Mouse (Mus musculus) erythroid progenitor cell, adult 5-6 weeks (primary cell): Measurements from ENCODE around the gene Klk4. TPM values are rescaled to one million over a fixed set of nuclear protein-coding genes. Genes with fewer than 3 reads are reported as not detected.

ENCODE experiments used
- ATAC-seq: replicated peaks from 2 replicates; pipeline ENCODE4 v1.8.0; 2016; ENCODE audit warnings: moderate number of reproducible peaks, mild to moderate bottlenecking, moderate TSS enrichment, inconsistent platforms; ENCODE audit not compliant: poor library complexity, low FRiP score, severe bottlenecking
- total RNA-seq, 2 experiments: library from RNA; stranded (forward) in 1 of 2; stranded (reverse) in 1 of 2; fragments of 150-400 nt in 1 of 2; fragments of 186-747, 209-891 nt in 1 of 2; gene quantifications; 2 replicates each; pipeline versions ENCODE4 v1.2.3 to v1.2.4; 2015 to 2017; ENCODE audit warnings: low replicate concordance in 2 of 2

Klk4 gene
- total RNA-seq, 2 experiments from 2014 or later = not detected

- no peak for ATAC-seq
Measured at GRCm38 (mm10) chr7:43918871-43919270, 37.9 kb downstream of the Klk4 start.

GRCm38 (mm10) chr7:43919559-43920451 lies 38.8 kb downstream of the Klk4 start:
- 0 out of 2 replicates have a peak, but pooled peaks have one; percentile 62 for ATAC-seq

- ATAC-seq = no peak
Measured at GRCm38 (mm10) chr7:43920582-43920981, 39.6 kb downstream of the Klk4 start.

GRCm38 (mm10) chr7:43921087-43921486 lies 40.1 kb downstream of the Klk4 start:
- no peak for ATAC-seq

- ATAC-seq = no peak
Measured at GRCm38 (mm10) chr7:43921941-43922340, 41.0 kb downstream of the Klk4 start.

- no peak for ATAC-seq
Measured at GRCm38 (mm10) chr7:43925985-43926384, 45.0 kb downstream of the Klk4 start.

- no peak for ATAC-seq
Measured at GRCm38 (mm10) chr7:43928521-43928920, 47.6 kb downstream of the Klk4 start.

GRCm38 (mm10) chr7:43932337-43932736 lies 51.4 kb downstream of the Klk4 start:
- ATAC-seq = no peak

GRCm38 (mm10) chr7:43933440-43933839 lies 52.5 kb downstream of the Klk4 start, which contains the start of gene Klk15:
Gene Klk15, plus strand, starts transcription at chr7:43933740.
- no peak for ATAC-seq

- no peak for ATAC-seq
Measured at GRCm38 (mm10) chr7:43934747-43935146, 53.8 kb downstream of the Klk4 start.

Other genes starting within 250 kb of the Klk4 start
- gene Ceacam18, start 246.5 kb upstream of the Klk4 start, total RNA-seq (2015; ENCODE audit: low replicate concordance) = not detected in 2 replicates
- not detected in 2 replicates for gene Ceacam18, start 246.5 kb upstream of the Klk4 start, total RNA-seq (2017; ENCODE audit: low replicate concordance)
- 5.8 and 7.1 TPM in 2 replicates for gene Siglece, start 221.0 kb upstream of the Klk4 start, total RNA-seq (2015; ENCODE audit: low replicate concordance)
- gene Siglece, start 221.0 kb upstream of the Klk4 start, total RNA-seq (2017; ENCODE audit: low replicate concordance) = 3.9 and 8.8 TPM in 2 replicates
- 2.1 and 3.2 TPM in 2 replicates for gene Ctu1, start 209.1 kb upstream of the Klk4 start, total RNA-seq (2015; ENCODE audit: low replicate concordance)
- 0.51 TPM in 1 of 2 replicates, not detected in the other for gene Ctu1, start 209.1 kb upstream of the Klk4 start, total RNA-seq (2017; ENCODE audit: low replicate concordance)
- not detected in 2 replicates for gene Klk14, start 190.7 kb upstream of the Klk4 start, total RNA-seq (2015; ENCODE audit: low replicate concordance)
- gene Klk14, start 190.7 kb upstream of the Klk4 start, total RNA-seq (2017; ENCODE audit: low replicate concordance) = not detected in 2 replicates
- gene Klk13, start 168.6 kb upstream of the Klk4 start, total RNA-seq (2015; ENCODE audit: low replicate concordance) = not detected in 2 replicates
- not detected in 2 replicates for gene Klk13, start 168.6 kb upstream of the Klk4 start, total RNA-seq (2017; ENCODE audit: low replicate concordance)
- not detected in 2 replicates for gene Klk12, start 112.3 kb upstream of the Klk4 start, total RNA-seq (2015; ENCODE audit: low replicate concordance)
- gene Klk12, start 112.3 kb upstream of the Klk4 start, total RNA-seq (2017; ENCODE audit: low replicate concordance) = not detected in 2 replicates
- gene Klk11, start 106.6 kb upstream of the Klk4 start, total RNA-seq (2015; ENCODE audit: low replicate concordance) = not detected in 2 replicates
- not detected in 2 replicates for gene Klk11, start 106.6 kb upstream of the Klk4 start, total RNA-seq (2017; ENCODE audit: low replicate concordance)
- not detected in 2 replicates for gene Klk10, start 100.1 kb upstream of the Klk4 start, total RNA-seq (2015; ENCODE audit: low replicate concordance)
- not detected in 2 replicates for gene Klk10, start 100.1 kb upstream of the Klk4 start, total RNA-seq (2017; ENCODE audit: low replicate concordance)
- gene Klk9, start 89.3 kb upstream of the Klk4 start, total RNA-seq (2015; ENCODE audit: low replicate concordance) = not detected in 2 replicates
- not detected in 2 replicates for gene Klk9, start 89.3 kb upstream of the Klk4 start, total RNA-seq (2017; ENCODE audit: low replicate concordance)
- gene Klk8, start 83.6 kb upstream of the Klk4 start, total RNA-seq (2015; ENCODE audit: low replicate concordance) = not detected in 2 replicates
- gene Klk8, start 83.6 kb upstream of the Klk4 start, total RNA-seq (2017; ENCODE audit: low replicate concordance) = not detected in 2 replicates
- gene Klk7, start 69.9 kb upstream of the Klk4 start, total RNA-seq (2015; ENCODE audit: low replicate concordance) = not detected in 2 replicates
- not detected in 2 replicates for gene Klk7, start 69.9 kb upstream of the Klk4 start, total RNA-seq (2017; ENCODE audit: low replicate concordance)
- gene Klk6, start 56.7 kb upstream of the Klk4 start, total RNA-seq (2015; ENCODE audit: low replicate concordance) = not detected in 2 replicates
- not detected in 2 replicates for gene Klk6, start 56.7 kb upstream of the Klk4 start, total RNA-seq (2017; ENCODE audit: low replicate concordance)
- gene Klk5, start 39.2 kb upstream of the Klk4 start, total RNA-seq (2015; ENCODE audit: low replicate concordance) = not detected in 2 replicates
- gene Klk5, start 39.2 kb upstream of the Klk4 start, total RNA-seq (2017; ENCODE audit: low replicate concordance) = not detected in 2 replicates
- not detected in 2 replicates for gene Klk15, start 52.6 kb downstream of the Klk4 start, total RNA-seq (2015; ENCODE audit: low replicate concordance)
- not detected in 2 replicates for gene Klk15, start 52.6 kb downstream of the Klk4 start, total RNA-seq (2017; ENCODE audit: low replicate concordance)
- gene Klk1b8, start 69.5 kb downstream of the Klk4 start, total RNA-seq (2015; ENCODE audit: low replicate concordance) = not detected in 2 replicates
- gene Klk1b8, start 69.5 kb downstream of the Klk4 start, total RNA-seq (2017; ENCODE audit: low replicate concordance) = not detected in 2 replicates
- gene Klk1b1, start 85.6 kb downstream of the Klk4 start, total RNA-seq (2015; ENCODE audit: low replicate concordance) = not detected in 2 replicates
- not detected in 2 replicates for gene Klk1b1, start 85.6 kb downstream of the Klk4 start, total RNA-seq (2017; ENCODE audit: low replicate concordance)
- gene Klk1b9, start 94.9 kb downstream of the Klk4 start, total RNA-seq (2015; ENCODE audit: low replicate concordance) = not detected in 2 replicates
- not detected in 2 replicates for gene Klk1b9, start 94.9 kb downstream of the Klk4 start, total RNA-seq (2017; ENCODE audit: low replicate concordance)
- not detected in 2 replicates for gene Klk1b11, start 114.7 kb downstream of the Klk4 start, total RNA-seq (2015; ENCODE audit: low replicate concordance)
- not detected in 2 replicates for gene Klk1b11, start 114.7 kb downstream of the Klk4 start, total RNA-seq (2017; ENCODE audit: low replicate concordance)
- gene Klk1b26, start 131.0 kb downstream of the Klk4 start, total RNA-seq (2015; ENCODE audit: low replicate concordance) = not detected in 2 replicates
- not detected in 2 replicates for gene Klk1b26, start 131.0 kb downstream of the Klk4 start, total RNA-seq (2017; ENCODE audit: low replicate concordance)
- not detected in 2 replicates for gene Klk1b27, start 171.1 kb downstream of the Klk4 start, total RNA-seq (2015; ENCODE audit: low replicate concordance)
- not detected in 2 replicates for gene Klk1b27, start 171.1 kb downstream of the Klk4 start, total RNA-seq (2017; ENCODE audit: low replicate concordance)
- gene Klk1b21, start 221.2 kb downstream of the Klk4 start, total RNA-seq (2015; ENCODE audit: low replicate concordance) = not detected in 2 replicates
- not detected in 2 replicates for gene Klk1b21, start 221.2 kb downstream of the Klk4 start, total RNA-seq (2017; ENCODE audit: low replicate concordance)
- gene Klk1b22, start 231.5 kb downstream of the Klk4 start, total RNA-seq (2015; ENCODE audit: low replicate concordance) = not detected in 2 replicates
- gene Klk1b22, start 231.5 kb downstream of the Klk4 start, total RNA-seq (2017; ENCODE audit: low replicate concordance) = not detected in 2 replicates